Mouse (Mus musculus): ENCODE data around the gene Actrt2. TPM values are rescaled to one million over a fixed set of nuclear protein-coding genes. Genes with fewer than 3 reads are reported as not detected.

Gene Actrt2
- total RNA-seq, 2 experiments from 2014 or later = not detected

- DNase-seq = no peak
- intact Hi-C loops (cut with DNase I) = loop anchor here (2.0 to 5.0 kb wide), 2 partner anchors 45 to 99 kb away; no protein-coding TSS in a partner anchor
These were observed 25.8 kb upstream of the Actrt2 start for GRCm38 (mm10) chr4:154693348-154694015.

GRCm38 (mm10) chr4:154683068-154683752, 15.5 kb upstream of the Actrt2 start:
- DNase-seq = no peak
- intact Hi-C loops (cut with DNase I) = no loop called here

- DNase-seq = no peak
- intact Hi-C loops (cut with DNase I) = no loop called here
These were observed 14.6 kb upstream of the Actrt2 start for GRCm38 (mm10) chr4:154682311-154682710.

GRCm38 (mm10) chr4:154675441-154676000, 7.9 kb upstream of the Actrt2 start:
- intact Hi-C loops (cut with DNase I) = loop anchor here (2.0 kb wide), 1 partner anchor 347 kb away; no protein-coding TSS in a partner anchor
- DNase-seq = no peak

- no peak for DNase-seq
- intact Hi-C loops (cut with DNase I) = loop anchor here (1.0 to 2.0 kb wide), 2 partner anchors 226 to 346 kb away; no protein-coding TSS in a partner anchor
These were observed 7.3 kb upstream of the Actrt2 start for GRCm38 (mm10) chr4:154674966-154675365.

GRCm38 (mm10) chr4:154674541-154674940, 6.9 kb upstream of the Actrt2 start:
- peak; percentile 41 to 45 for DNase-seq
- intact Hi-C loops (cut with DNase I) = loop anchor here (1.0 to 2.0 kb wide), 2 partner anchors 225 to 346 kb away; no protein-coding TSS in a partner anchor

GRCm38 (mm10) chr4:154673986-154674385, 6.3 kb upstream of the Actrt2 start:
- intact Hi-C loops (cut with DNase I) = loop anchor here (1.0 to 2.0 kb wide), 2 partner anchors 225 to 345 kb away; no protein-coding TSS in a partner anchor
- DNase-seq = no peak

GRCm38 (mm10) chr4:154672027-154672426, 4.4 kb upstream of the Actrt2 start:
- intact Hi-C loops (cut with DNase I) = no loop called here
- DNase-seq = no peak

- DNase-seq = no peak
- intact Hi-C loops (cut with DNase I) = no loop called here
These were observed 3.7 kb upstream of the Actrt2 start for GRCm38 (mm10) chr4:154671232-154671912.

- intact Hi-C loops (cut with DNase I) = no loop called here
- peak; percentile 23 to 36 for DNase-seq
These were observed 4.9 kb downstream of the Actrt2 start for GRCm38 (mm10) chr4:154662681-154663215.

- intact Hi-C loops (cut with DNase I) = no loop called here
- no peak for DNase-seq
These were observed 6.4 kb downstream of the Actrt2 start for GRCm38 (mm10) chr4:154661256-154661655.

- intact Hi-C loops (cut with DNase I) = no loop called here
- DNase-seq = no peak
These were observed 7.6 kb downstream of the Actrt2 start for GRCm38 (mm10) chr4:154660025-154660424.

- peak in 1 of 2 experiments; percentile 42 for DNase-seq
- intact Hi-C loops (cut with DNase I) = no loop called here
These were observed 12.3 kb downstream of the Actrt2 start for GRCm38 (mm10) chr4:154655134-154655910.

GRCm38 (mm10) chr4:154652494-154652893, 15.2 kb downstream of the Actrt2 start:
- intact Hi-C loops (cut with DNase I) = no loop called here
- no peak for DNase-seq

GRCm38 (mm10) chr4:154649083-154649747, 18.5 kb downstream of the Actrt2 start:
- DNase-seq = no peak
- intact Hi-C loops (cut with DNase I) = no loop called here

- intact Hi-C loops (cut with DNase I) = no loop called here
- DNase-seq = no peak
These were observed 25.2 kb downstream of the Actrt2 start for GRCm38 (mm10) chr4:154642496-154642895.

GRCm38 (mm10) chr4:154641296-154642110, 26.2 kb downstream of the Actrt2 start:
- DNase-seq = no peak
- intact Hi-C loops (cut with DNase I) = no loop called here
